9 mouse cellular contexts compared by ENCODE assay signal in genomic region chr7:30295103-30295502, GRCm38 (mm10). TPM values are rescaled to one million over a fixed set of nuclear protein-coding genes. Genes with fewer than 3 reads are reported as not detected.
A peak's percentile ranks its signal among the peaks of the same experiment; 100 is the strongest.
DNase-seq lines count a peak whose midpoint lies in the region; ATAC-seq and TF ChIP-seq lines count a peak whose summit lies in the region.
"Had no signal": no experiment of that assay in that cellular context is flagged by ENCODE, and none has a peak within 500 bp of the region (broad histone marks: within the 10 kb centered on the region; RNA-seq: fewer than 3 reads in every experiment).

No protein-coding gene starts in this region.

- no peak for TF ChIP-seq CTCF in kidney, postnatal 0 days (IDR thresholded peaks at IDR 0.05; ENCODE audit: low read depth)
- TF ChIP-seq CTCF in kidney, adult 2 months (conservative IDR thresholded peaks at IDR 0.05; ENCODE audit: insufficient read depth, insufficient read length, low read depth, low read length) = no peak

- no peaks in the 10 kb centered on the region for H3K27me3 ChIP-seq in kidney, postnatal 0 days (ENCODE audit: insufficient read depth, low read length)
- H3K27me3 ChIP-seq in kidney, adult 2 months (replicated peaks; ENCODE audit: control insufficient read depth, insufficient read depth, low read length) = no peaks in the 10 kb centered on the region
- H3K27me3 ChIP-seq: embryonic facial prominence, embryonic 13.5 days had no signal

- WGBS in kidney, postnatal 0 days = 62% methylated on average over 10 of the region's 10 CpGs
- 46% methylated on average over 10 of the region's 10 CpGs for WGBS in kidney, adult 2 months

- H3K9me3 ChIP-seq in kidney, postnatal 0 days (replicated peaks; ENCODE audit: low read length) = no peaks in the 10 kb centered on the region
- H3K9me3 ChIP-seq: embryonic facial prominence, embryonic 13.5 days had no signal

- no peak for TF ChIP-seq POLR2A in kidney, adult 2 months (IDR thresholded peaks at IDR 0.05; ENCODE audit: low read depth, low read length)

- ATAC-seq in kidney, postnatal 0 days (replicated peaks; ENCODE audit: low FRiP score, low read depth) = no peak
- no peak for ATAC-seq in granulocyte monocyte progenitor cell, adult 5-6 weeks (replicated peaks; ENCODE audit: poor library complexity, severe bottlenecking)
- ATAC-seq in activated CD4-positive, CD25-positive, alpha-beta regulatory T cell, adult 4 months = no peak

- peak; percentile 34 for DNase-seq in kidney, postnatal 0 days (ENCODE audit: low spot score)
- DNase-seq in kidney, adult 2 months = no peak
- peak; percentile 26 for DNase-seq in urinary bladder, postnatal 14 days (ENCODE audit: low spot score)
- DNase-seq in urinary bladder, adult 2 months (ENCODE audit: low spot score) = no peak
- DNase-seq in gastrocnemius, postnatal 25 days = peak; percentile 47
- peak; percentile 82 for DNase-seq in testis, postnatal 14 days (ENCODE audit: low spot score)

- peaks cover 3% of the 10 kb centered on the region; the same call in 1 of the 2 replicates for H3K4me1 ChIP-seq in kidney, postnatal 0 days (replicated peaks; ENCODE audit: insufficient read depth, low read length)
- no peaks in the 10 kb centered on the region for H3K4me1 ChIP-seq in kidney, adult 2 months (ENCODE audit: control insufficient read depth, insufficient read depth, low read length)

- H3K27ac ChIP-seq in kidney, postnatal 0 days = no peak overlapping the region
- no peak overlapping the region for H3K27ac ChIP-seq in kidney, adult 2 months (ENCODE audit: insufficient read depth, low read depth, low read length)
- H3K27ac ChIP-seq: embryonic facial prominence, embryonic 13.5 days had no signal

- no peak overlapping the region for H3K4me2 ChIP-seq in kidney, postnatal 0 days (ENCODE audit: low read length)
- H3K4me2 ChIP-seq: embryonic facial prominence, embryonic 13.5 days had no signal

- H3K9ac ChIP-seq in kidney, postnatal 0 days (ENCODE audit: low read depth, low read length) = no peak overlapping the region
- H3K9ac ChIP-seq: embryonic facial prominence, embryonic 13.5 days had no signal

- H3K4me3 ChIP-seq in kidney, postnatal 0 days (replicated peaks; ENCODE audit: low read depth, low read length) = no peak overlapping the region
- no peak overlapping the region for H3K4me3 ChIP-seq in kidney, adult 2 months (ENCODE audit: insufficient read depth, low read depth, low read length)
- H3K4me3 ChIP-seq: embryonic facial prominence, embryonic 13.5 days had no signal

- peaks cover 13% of the 10 kb centered on the region for H3K36me3 ChIP-seq in kidney, postnatal 0 days (ENCODE audit: insufficient read depth, low read length)
- no peaks in the 10 kb centered on the region for H3K36me3 ChIP-seq in kidney, adult 2 months (ENCODE audit: control insufficient read depth, insufficient read depth, low read length)

RNA-seq across cellular contexts. Expression of gene Clip3, which starts 3.6 kb away (rescaled TPM):
- 22.7 and 23.3 TPM in 2 replicates for polyA plus RNA-seq in kidney, postnatal 0 days (2015; fragmentation: Nextera tagmentation; extraction: Ambion mirVana)
- 4.2 and 4.9 TPM in 2 replicates for polyA plus RNA-seq in kidney, adult 2 months (2012; rRNA removed)
- 23.7 and 47.9 TPM in 2 replicates for polyA plus RNA-seq in urinary bladder, adult 2 months (2012; rRNA removed)
- 10 to 100 TPM in 1 of 2 experiments, 1 to 10 TPM in 1; 4.2 to 10.6 TPM for total RNA-seq in gastrocnemius, postnatal 25 days (2021)
- not detected in 2 replicates for total RNA-seq in granulocyte monocyte progenitor cell, adult 5-6 weeks (2014; fragmentation: Nextera tagmentation)
- total RNA-seq in granulocyte monocyte progenitor cell, adult 5-6 weeks (2017) = not detected in 2 replicates
- polyA plus RNA-seq in activated CD4-positive, CD25-positive, alpha-beta regulatory T cell, adult 4 months (2017; shearing (Covaris generic)) = 1 to 10 TPM; 3.8 to 5.2 TPM

RNA-seq across cellular contexts. Expression of gene Alkbh6, which starts 13.4 kb away (rescaled TPM):
- 95.3 and 101 TPM in 2 replicates for polyA plus RNA-seq in kidney, postnatal 0 days (2015; fragmentation: Nextera tagmentation; extraction: Ambion mirVana)
- 99.0 and 122 TPM in 2 replicates for polyA plus RNA-seq in kidney, adult 2 months (2012; rRNA removed)
- polyA plus RNA-seq in urinary bladder, adult 2 months (2012; rRNA removed) = 68.0 and 80.2 TPM in 2 replicates
- total RNA-seq in gastrocnemius, postnatal 25 days (2021) = 10 to 100 TPM; 18.6 to 18.8 TPM
- total RNA-seq in granulocyte monocyte progenitor cell, adult 5-6 weeks (2014; fragmentation: Nextera tagmentation) = 32.6 and 33.3 TPM in 2 replicates
- 30.1 and 35.5 TPM in 2 replicates for total RNA-seq in granulocyte monocyte progenitor cell, adult 5-6 weeks (2017)
- polyA plus RNA-seq in activated CD4-positive, CD25-positive, alpha-beta regulatory T cell, adult 4 months (2017; shearing (Covaris generic)) = 100 to 1,000 TPM; 121 to 130 TPM

RNA-seq across cellular contexts. Expression of gene Wdr62, which starts 14.9 kb away (rescaled TPM):
- polyA plus RNA-seq in kidney, postnatal 0 days (2015; fragmentation: Nextera tagmentation; extraction: Ambion mirVana) = 2.7 and 3.4 TPM in 2 replicates
- polyA plus RNA-seq in kidney, adult 2 months (2012; rRNA removed) = 5.8 and 7.2 TPM in 2 replicates
- 10.2 and 11.4 TPM in 2 replicates for polyA plus RNA-seq in urinary bladder, adult 2 months (2012; rRNA removed)
- 1 to 10 TPM; 1.8 to 3.8 TPM for total RNA-seq in gastrocnemius, postnatal 25 days (2021)
- total RNA-seq in granulocyte monocyte progenitor cell, adult 5-6 weeks (2014; fragmentation: Nextera tagmentation) = 21.6 and 29.4 TPM in 2 replicates
- total RNA-seq in granulocyte monocyte progenitor cell, adult 5-6 weeks (2017) = 4.0 and 5.8 TPM in 2 replicates
- 1 to 10 TPM; 2.9 TPM for polyA plus RNA-seq in activated CD4-positive, CD25-positive, alpha-beta regulatory T cell, adult 4 months (2017; shearing (Covaris generic))

RNA-seq across cellular contexts. Expression of gene Thap8, which starts 15.2 kb away (rescaled TPM):
- 0.11 and 0.27 TPM in 2 replicates for polyA plus RNA-seq in kidney, postnatal 0 days (2015; fragmentation: Nextera tagmentation; extraction: Ambion mirVana)
- polyA plus RNA-seq in kidney, adult 2 months (2012; rRNA removed) = 0.11 TPM in 1 of 2 replicates, not detected in the other
- 0.18 and 0.36 TPM in 2 replicates for polyA plus RNA-seq in urinary bladder, adult 2 months (2012; rRNA removed)
- total RNA-seq in gastrocnemius, postnatal 25 days (2021) = under 1 TPM in 1 of 2 experiments, not detected in 1; 0.20 TPM
- not detected in 2 replicates for total RNA-seq in granulocyte monocyte progenitor cell, adult 5-6 weeks (2014; fragmentation: Nextera tagmentation)
- 0.57 TPM in 1 of 2 replicates, not detected in the other for total RNA-seq in granulocyte monocyte progenitor cell, adult 5-6 weeks (2017)
- polyA plus RNA-seq in activated CD4-positive, CD25-positive, alpha-beta regulatory T cell, adult 4 months (2017; shearing (Covaris generic)) = under 1 TPM; 0.33 to 0.48 TPM

RNA-seq across cellular contexts. Expression of gene Syne4, which starts 19.5 kb away (rescaled TPM):
- 79.0 and 88.4 TPM in 2 replicates for polyA plus RNA-seq in kidney, postnatal 0 days (2015; fragmentation: Nextera tagmentation; extraction: Ambion mirVana)
- polyA plus RNA-seq in kidney, adult 2 months (2012; rRNA removed) = 162 and 170 TPM in 2 replicates
- polyA plus RNA-seq in urinary bladder, adult 2 months (2012; rRNA removed) = 5.4 and 9.1 TPM in 2 replicates
- total RNA-seq in gastrocnemius, postnatal 25 days (2021) = 1 to 10 TPM; 1.2 to 1.4 TPM
- total RNA-seq in granulocyte monocyte progenitor cell, adult 5-6 weeks (2014; fragmentation: Nextera tagmentation) = 6.3 and 8.7 TPM in 2 replicates
- 0.99 TPM in 1 of 2 replicates, not detected in the other for total RNA-seq in granulocyte monocyte progenitor cell, adult 5-6 weeks (2017)
- 1 to 10 TPM; 2.9 to 6.4 TPM for polyA plus RNA-seq in activated CD4-positive, CD25-positive, alpha-beta regulatory T cell, adult 4 months (2017; shearing (Covaris generic))

Comparison
In these comparisons a context has a peak if more than half of its experiments do, and no peak if none do; other contexts are left out.
1. DNase-seq: peak in kidney, postnatal 0 days (single experiment), urinary bladder, postnatal 14 days (single experiment), gastrocnemius, postnatal 25 days (single experiment) and testis, postnatal 14 days (single experiment); none in kidney, adult 2 months (single experiment) and urinary bladder, adult 2 months (single experiment).